Mouse (Mus musculus) heart, postnatal 0 days (tissue): Measurements from ENCODE around the gene Aup1. TPM values are rescaled to one million over a fixed set of nuclear protein-coding genes. Genes with fewer than 3 reads are reported as not detected.

Experiments used
- ATAC-seq: fragments of 200-750 bp; cut with Nextera tagmentation; 2 replicates; pipeline ENCODE4 v1.8.0; 2017; ENCODE audit warnings: low read depth, moderate number of reproducible peaks, moderate library complexity; ENCODE audit not compliant: insufficient read depth
- DNase-seq: peaks from one replicate; pipeline ENCODE4 v3.0.0-alpha.2; 2016; ENCODE audit warnings: low spot score
- H3K27ac ChIP-seq: fragments of 300-500 bp; sonication (generic); 2 replicates; pipeline ENCODE4 v1.5.1; 2014; ENCODE audit warnings: low read depth, mild to moderate bottlenecking
- H3K27me3 ChIP-seq: fragments of 300-500 bp; sonication (generic); 2 replicates; pipeline ENCODE4 v1.6.1; 2014; ENCODE audit warnings: low read length, mixed read lengths; ENCODE audit not compliant: control insufficient read depth, insufficient read depth
- H3K36me3 ChIP-seq: fragments of 300-500 bp; sonication (generic); replicated peaks from 2 replicates; pipeline ENCODE4 v1.6.1; 2014; ENCODE audit warnings: low read length, mixed read lengths; ENCODE audit not compliant: control insufficient read depth, insufficient read depth
- H3K4me1 ChIP-seq: fragments of 300-500 bp; sonication (generic); 2 replicates; pipeline ENCODE4 v1.6.1; 2014; ENCODE audit warnings: antibody characterized with exemption; ENCODE audit not compliant: control insufficient read depth, insufficient read depth
- H3K4me2 ChIP-seq: fragments of 300-500 bp; sonication (generic); 2 replicates; pipeline ENCODE4 v1.6.1; 2014; ENCODE audit warnings: low read depth, mild to moderate bottlenecking, low read length, moderate library complexity
- H3K4me3 ChIP-seq: fragments of 300-500 bp; sonication (generic); 2 replicates; pipeline ENCODE4 v1.5.1; 2014; ENCODE audit warnings: low read depth, low read length
- H3K9ac ChIP-seq: fragments of 300-500 bp; sonication (generic); replicated peaks from 2 replicates; pipeline ENCODE4 v1.6.1; 2014; ENCODE audit warnings: low read depth, low read length, mixed read lengths
- H3K9me3 ChIP-seq: fragments of 300-500 bp; sonication (generic); replicated peaks from 2 replicates; pipeline ENCODE4 v1.6.1; 2016; ENCODE audit warnings: low read length; ENCODE audit not compliant: control insufficient read depth
- CTCF ChIP-seq: IDR thresholded peaks from 2 replicates; pipeline ENCODE4 v1.5.1; 2016; ENCODE audit warnings: antibody characterized with exemption, control low read depth, low read depth
- EP300 ChIP-seq: IDR thresholded peaks from 2 replicates; pipeline ENCODE4 v1.6.1; 2016; ENCODE audit warnings: antibody characterized with exemption, low read depth
- WGBS: fragments of 180-500 bp; shearing (Covaris S2); extraction: QIAGEN DNeasy Blood & Tissue Kit; methylation state at CpG from one replicate; pipeline ENCODE4 v1.1.7; 2014; 5-methylcytosine and 5-hydroxymethylcytosine counted together
- polyA plus RNA-seq: library from polyadenylated mRNA; unstranded; fragments of >200 nt; fragmentation: Nextera tagmentation; extraction: Ambion mirVana; gene quantifications from 2 replicates; pipeline ENCODE4 v1.2.1, GENCODE M21; 2015
- total RNA-seq: library from RNA; depleted of rRNA; stranded (reverse); fragments of >200 nt; gene quantifications from 2 replicates; pipeline ENCODE4 v1.2.3, GENCODE M21; 2014; ENCODE audit warnings: low replicate concordance

Gene Aup1
- total and polyA plus RNA-seq, 2 experiments from 2014 or later = 108 to 156 TPM

- TF ChIP-seq EP300 (no peak), CTCF (no peak)
- peak overlapping the region; percentile 88 for H3K27ac ChIP-seq
- peak overlapping the region; percentile 92 for H3K9ac ChIP-seq
- H3K36me3 ChIP-seq = peaks cover 26% of the 10 kb centered on the region
- H3K4me3 ChIP-seq = peak overlapping the region; percentile 88
- peak overlapping the region; percentile 92 for H3K4me2 ChIP-seq
- H3K27me3 ChIP-seq = no peaks in the 10 kb centered on the region
- ATAC-seq (no peak), DNase-seq (peak; percentile 34)
- 1% methylated on average over 26 of the region's 26 CpGs for WGBS
- no peaks in the 10 kb centered on the region for H3K9me3 ChIP-seq
- H3K4me1 ChIP-seq = peaks cover 20% of the 10 kb centered on the region
Measured at GRCm38 (mm10) chr6:83053136-83053960, 973 bp upstream of the Aup1 start.

GRCm38 (mm10) chr6:83054871-83055431 is 630 bp downstream of the Aup1 start, which contains the start of gene Htra2:
Gene Htra2 (minus strand): TSS chr6:83055273.
- Histone ChIP-seq H3K27ac (peak within 1 kb of the TSS; percentile 88), H3K4me3 (peak within 1 kb of the TSS; percentile 88), H3K27me3 (no peaks in the 10 kb centered on the region), H3K9me3 (no peaks in the 10 kb centered on the region), H3K4me1 (peaks cover 20% of the 10 kb centered on the region), H3K4me2 (peak within 1 kb of the TSS; percentile 92), H3K9ac (peak within 1 kb of the TSS; percentile 92), H3K36me3 (peaks cover 26% of the 10 kb centered on the region)
- DNase-seq (no peak), ATAC-seq (peak; percentile 24)
- under 1% methylated on average over 47 of the region's 50 CpGs for WGBS
- TF ChIP-seq CTCF (peak; percentile 24; the same call in 1 of the 2 replicates), EP300 (no peak; the same call in 1 of the 2 replicates)

DNA sequence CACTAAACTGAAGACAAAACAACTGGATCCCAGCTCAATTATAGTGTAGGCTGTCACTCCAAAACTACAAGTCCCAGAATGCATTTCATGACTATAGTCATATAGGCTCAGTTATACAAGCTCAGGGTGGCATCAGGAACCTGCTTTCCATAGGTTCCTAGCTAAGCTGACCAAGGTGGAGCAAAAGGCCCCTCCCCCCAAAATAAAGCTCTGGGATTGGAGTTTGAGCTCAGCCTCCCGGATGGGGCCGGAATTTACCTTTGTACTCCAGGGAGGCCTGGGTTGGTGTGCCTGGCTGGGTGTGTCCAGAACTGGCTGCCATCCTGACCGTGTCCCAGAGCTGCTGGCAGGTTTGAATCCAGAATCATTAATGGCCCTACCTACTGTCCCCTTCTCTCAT is 3.5 kb downstream of the Aup1 start, which contains the start of gene Dqx1:
Dqx1 (plus strand) TSS at position 55 of the 400 bp plus-strand sequence.
- TF ChIP-seq EP300 (no peak), CTCF (no peak)
- peaks cover 23% of the 10 kb centered on the region for H3K27me3 ChIP-seq

DNA sequence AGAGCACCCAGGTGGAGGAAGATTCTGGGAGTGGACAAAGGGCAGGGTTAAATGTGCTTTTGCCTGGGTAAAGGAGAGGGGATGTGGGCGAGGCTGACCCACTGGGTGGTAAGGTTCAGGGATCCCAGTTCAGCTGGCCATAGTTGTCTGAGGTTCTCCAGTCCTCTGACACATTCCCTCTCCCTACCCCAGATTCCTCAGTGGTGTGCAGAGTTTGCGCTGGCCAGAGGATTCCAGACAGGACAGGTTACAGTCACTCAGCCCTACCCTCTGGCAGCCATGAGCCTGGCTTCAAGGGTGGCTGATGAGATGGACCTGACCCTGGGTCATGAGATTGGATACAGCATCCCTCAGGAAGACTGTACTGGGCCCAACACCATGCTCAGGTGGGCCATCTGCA is 4.4 kb downstream of the Aup1 start:
- Histone ChIP-seq H3K4me1 (peaks cover 8% of the 10 kb centered on the region), H3K9ac (no peak overlapping the region), H3K27me3 (peaks cover 33% of the 10 kb centered on the region), H3K4me2 (no peak overlapping the region), H3K9me3 (no peaks in the 10 kb centered on the region), H3K36me3 (peaks cover 14% of the 10 kb centered on the region), H3K27ac (no peak overlapping the region), H3K4me3 (no peak overlapping the region)
- TF ChIP-seq CTCF (no peak), EP300 (no peak)
- DNase-seq = no peak
- 71% methylated on average over 2 of the region's 2 CpGs for WGBS
- no peak for ATAC-seq

More for the DNA sequence above, 3.5 kb downstream of the Aup1 start, which contains the start of gene Dqx1:
- no peak within 1 kb of the TSS for H3K27ac ChIP-seq
- peaks cover 14% of the 10 kb centered on the region for H3K36me3 ChIP-seq
- H3K4me1 ChIP-seq = peaks cover 17% of the 10 kb centered on the region
- H3K4me2 ChIP-seq = no peak within 1 kb of the TSS
- H3K4me3 ChIP-seq = no peak within 1 kb of the TSS
- DNase-seq = no peak
- ATAC-seq = no peak
- no peaks in the 10 kb centered on the region for H3K9me3 ChIP-seq
- no peak within 1 kb of the TSS for H3K9ac ChIP-seq
- 54% methylated on average over 3 of the region's 3 CpGs for WGBS

GRCm38 (mm10) chr6:83065995-83066394 is 11.7 kb downstream of the Aup1 start:
- Histone ChIP-seq H3K36me3 (no peaks in the 10 kb centered on the region), H3K27me3 (peaks cover 97% of the 10 kb centered on the region), H3K9me3 (no peaks in the 10 kb centered on the region), H3K4me3 (no peak overlapping the region), H3K27ac (no peak overlapping the region), H3K4me2 (no peak overlapping the region), H3K9ac (no peak overlapping the region), H3K4me1 (peaks cover 3% of the 10 kb centered on the region; the same call in 1 of the 2 replicates)
- no peak for ATAC-seq
- 40% methylated on average over 8 of the region's 8 CpGs for WGBS
- TF ChIP-seq CTCF = no peak
- no peak for TF ChIP-seq EP300
- no peak for DNase-seq
